Mouse (Mus musculus) kidney, adult 9 months (tissue): ENCODE measurements at regions not wholly inside any gene's neighbourhood (a gene's known extent, or its start where the extent isn't known, plus 50 kb on each side); places are given as distances from the start of the nearest gene placed in this dataset.

Experiments used
- DNase-seq: peaks from one replicate; pipeline ENCODE4 v3.0.0; 2022

- no peak for DNase-seq
Measured at GRCm38 (mm10) chr14:106190721-106191120, 84.7 kb downstream of the Trim52 start.

GRCm38 (mm10) chr14:106193583-106193982 is 87.6 kb downstream of the Trim52 start:
- DNase-seq = no peak

GRCm38 (mm10) chr14:106194104-106194503 is 88.1 kb downstream of the Trim52 start:
- DNase-seq = no peak

GRCm38 (mm10) chr14:106197826-106198225 is 91.8 kb downstream of the Trim52 start:
- DNase-seq = no peak

- DNase-seq = no peak
Measured at GRCm38 (mm10) chr14:106199109-106199508, 93.1 kb downstream of the Trim52 start.

GRCm38 (mm10) chr14:106199536-106200319 is 93.7 kb downstream of the Trim52 start:
- DNase-seq = no peak

GRCm38 (mm10) chr14:106211062-106211461 is 105.1 kb downstream of the Trim52 start:
- no peak for DNase-seq

- no peak for DNase-seq
Measured at GRCm38 (mm10) chr14:106217681-106218080, 111.7 kb downstream of the Trim52 start.

GRCm38 (mm10) chr14:106219293-106219797 is 113.3 kb downstream of the Trim52 start:
- DNase-seq = peak; percentile 0

- DNase-seq = no peak
Measured at GRCm38 (mm10) chr14:106225401-106225800, 119.4 kb downstream of the Trim52 start.

- DNase-seq = no peak
Measured at GRCm38 (mm10) chr14:106241721-106242405, 135.9 kb downstream of the Trim52 start.

- no peak for DNase-seq
Measured at GRCm38 (mm10) chr14:106259396-106260108, 153.6 kb downstream of the Trim52 start.

GRCm38 (mm10) chr14:106265290-106265689 is 159.3 kb downstream of the Trim52 start:
- DNase-seq = no peak

- DNase-seq = no peak
Measured at GRCm38 (mm10) chr14:106267679-106268561, 161.9 kb downstream of the Trim52 start.

GRCm38 (mm10) chr14:106269680-106270079 is 163.7 kb downstream of the Trim52 start:
- no peak for DNase-seq

GRCm38 (mm10) chr14:106313558-106313957 is 207.6 kb downstream of the Trim52 start:
- no peak for DNase-seq

- no peak for DNase-seq
Measured at GRCm38 (mm10) chr14:106314079-106314551, 208.1 kb downstream of the Trim52 start.

GRCm38 (mm10) chr14:106318767-106319166 is 212.8 kb downstream of the Trim52 start:
- peak; percentile 0 for DNase-seq

GRCm38 (mm10) chr14:106327653-106328283 is 221.8 kb downstream of the Trim52 start:
- DNase-seq = no peak

GRCm38 (mm10) chr14:106364767-106365623 is 259.0 kb downstream of the Trim52 start:
- peak; percentile 11 for DNase-seq
